Mouse (Mus musculus) lung, adult 10 weeks (tissue): ENCODE results near the gene Aldh16a1. TPM values are rescaled to one million over a fixed set of nuclear protein-coding genes. Genes with fewer than 3 reads are reported as not detected.

Experiments
- polyA plus RNA-seq: library from polyadenylated mRNA; stranded (reverse); fragments of 350-450 nt; fragmentation: Illumina TruSeq; extraction: RNeasy Lipid Tissue Mini Kit (QIAGEN cat#74804); gene quantifications from one replicate; pipeline ENCODE4 v1.2.3, GENCODE M21; 2014; ENCODE audit warnings: low read depth, low replicate concordance; ENCODE audit not compliant: insufficient read depth

The Aldh16a1 gene
- 21.1 TPM for polyA plus RNA-seq

DNA sequence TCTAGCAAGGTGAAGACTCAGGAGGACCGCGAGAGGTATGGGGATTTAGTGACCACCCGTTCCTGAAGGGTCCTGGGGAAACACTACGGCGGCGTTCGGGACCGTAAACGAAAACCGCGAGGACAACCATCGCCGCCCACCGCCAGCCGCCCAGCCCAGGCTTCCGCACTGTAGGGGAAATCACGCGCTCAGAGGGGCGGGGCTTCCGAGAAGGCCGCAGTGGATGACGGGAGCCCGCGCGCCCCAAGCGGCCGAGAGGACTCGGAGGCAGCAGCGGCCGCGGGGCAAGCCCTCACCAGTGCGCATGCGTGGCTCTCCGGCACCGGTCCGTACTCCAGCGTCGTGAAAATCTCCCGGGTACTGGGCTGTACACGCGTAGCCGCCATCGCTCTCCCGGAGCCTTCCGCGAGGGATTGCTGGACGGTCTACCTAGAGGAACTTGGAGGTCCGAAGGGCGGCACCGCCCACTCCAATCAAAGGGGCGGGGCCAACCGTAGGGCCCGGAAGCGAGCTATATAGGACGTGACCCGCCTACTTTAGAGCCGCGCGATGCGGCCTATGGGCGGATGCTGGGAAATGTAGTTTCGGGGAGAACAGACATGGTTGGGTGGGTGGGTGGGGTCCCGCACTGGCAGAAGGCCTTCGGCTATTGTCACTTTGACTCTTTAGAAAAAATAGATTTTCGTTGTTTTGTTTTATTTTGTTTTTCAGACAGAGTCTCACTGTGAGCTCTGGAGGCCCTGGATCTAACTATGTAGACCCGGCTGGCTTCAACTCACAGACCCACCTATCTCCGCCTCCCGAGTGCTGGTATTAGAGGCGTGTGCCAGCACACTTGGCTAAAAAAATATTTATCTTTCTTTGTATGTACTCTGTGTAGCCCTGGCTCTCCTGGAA, at the start of gene Aldh16a1, which contains the start of gene Pih1d1:
Gene Aldh16a1 (minus strand): TSS at position 489 of the 897 bp plus-strand sequence.
Gene Pih1d1 (plus strand): TSS at position 208 of the 897 bp plus-strand sequence.

DNA sequence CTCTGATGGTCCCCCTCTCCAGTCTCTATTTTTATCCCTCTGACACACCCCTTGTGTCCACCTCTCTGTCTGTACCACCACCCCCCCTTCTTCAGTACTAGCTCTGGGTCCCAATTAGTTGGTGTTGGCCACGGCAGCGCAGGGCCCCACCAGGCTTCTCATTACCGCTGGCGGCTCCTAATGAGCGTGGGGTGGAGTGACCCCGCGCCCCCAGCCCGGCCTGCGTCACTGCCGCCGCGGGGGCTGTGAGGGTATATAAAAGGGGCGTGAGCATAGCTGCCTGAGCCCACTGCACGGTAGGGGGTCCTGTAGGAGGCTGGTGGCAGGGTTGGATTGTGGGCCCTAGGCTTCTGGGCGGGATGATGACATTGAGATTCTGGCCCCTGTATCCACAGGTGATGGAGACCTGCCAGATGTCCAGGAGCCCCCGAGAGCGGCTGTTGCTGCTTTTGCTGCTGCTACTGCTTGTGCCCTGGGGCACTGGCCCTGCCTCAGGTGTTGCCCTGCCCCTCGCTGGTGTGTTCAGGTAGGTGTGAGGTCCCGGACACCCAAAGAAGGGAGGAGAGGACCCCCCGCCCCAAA, 26.6 kb upstream of the Aldh16a1 start, which contains the start of gene Pth2:
Gene Pth2 (plus strand): TSS at position 100 of the 582 bp plus-strand sequence.

GRCm38 (mm10) chr7:45179469-45179868, 25.1 kb upstream of the Aldh16a1 start, which contains the start of gene Gfy:
Gene Gfy (minus strand): TSS chr7:45179569.

DNA sequence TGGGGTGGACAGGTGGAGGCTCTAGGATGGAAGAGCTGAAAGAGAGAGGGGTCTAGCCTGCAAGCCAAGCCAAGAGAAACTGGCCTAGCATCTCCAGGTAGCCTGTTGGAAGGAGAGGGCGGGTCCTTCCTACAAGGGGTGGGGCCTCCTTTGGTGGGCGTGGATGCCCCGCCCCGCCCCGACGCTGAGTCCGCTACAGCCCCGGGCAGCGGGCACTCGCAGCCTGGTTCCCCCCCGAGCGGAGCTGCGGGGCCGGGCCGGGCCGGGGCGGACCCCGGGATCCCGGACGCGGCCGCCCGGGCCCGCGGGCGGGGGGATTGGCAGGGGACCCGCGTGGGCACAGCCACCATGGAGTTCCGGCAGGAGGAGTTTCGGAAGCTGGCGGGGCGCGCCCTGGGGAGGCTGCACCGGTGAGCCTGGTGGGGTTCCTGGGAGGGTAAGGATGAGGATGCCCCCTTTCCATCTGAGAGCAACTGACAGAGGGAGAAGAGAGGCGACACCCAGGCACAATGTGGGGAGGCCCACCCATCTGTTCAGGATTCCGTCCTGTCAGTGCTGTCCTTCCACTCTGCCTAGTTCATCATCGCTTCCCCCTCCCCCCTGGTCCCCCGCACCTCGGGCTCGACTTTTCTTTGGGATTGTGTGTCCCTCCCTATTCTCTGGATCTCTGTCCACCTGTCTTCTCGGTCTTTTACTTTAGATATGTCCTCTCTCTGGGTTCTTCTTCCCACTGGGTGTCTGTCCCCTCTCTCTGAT, 9.5 kb upstream of the Aldh16a1 start, which contains the start of gene Slc17a7:
Gene Slc17a7 (plus strand): TSS at position 215 of the 756 bp plus-strand sequence.

GRCm38 (mm10) chr7:45135993-45136567, 18.3 kb downstream of the Aldh16a1 start, which contains the start of the genes Gm45713 and Flt3l:
Gene Gm45713 (minus strand): TSS chr7:45136231.
Gene Flt3l (minus strand): TSS chr7:45136432.

GRCm38 (mm10) chr7:45128624-45129246, 25.6 kb downstream of the Aldh16a1 start, which contains the start of gene Rpl13a:
Gene Rpl13a (minus strand): TSS chr7:45128761.

GRCm38 (mm10) chr7:45124224-45125143, 29.9 kb downstream of the Aldh16a1 start, which contains the start of gene Rps11:
Gene Rps11 (minus strand): TSS chr7:45124439.

DNA sequence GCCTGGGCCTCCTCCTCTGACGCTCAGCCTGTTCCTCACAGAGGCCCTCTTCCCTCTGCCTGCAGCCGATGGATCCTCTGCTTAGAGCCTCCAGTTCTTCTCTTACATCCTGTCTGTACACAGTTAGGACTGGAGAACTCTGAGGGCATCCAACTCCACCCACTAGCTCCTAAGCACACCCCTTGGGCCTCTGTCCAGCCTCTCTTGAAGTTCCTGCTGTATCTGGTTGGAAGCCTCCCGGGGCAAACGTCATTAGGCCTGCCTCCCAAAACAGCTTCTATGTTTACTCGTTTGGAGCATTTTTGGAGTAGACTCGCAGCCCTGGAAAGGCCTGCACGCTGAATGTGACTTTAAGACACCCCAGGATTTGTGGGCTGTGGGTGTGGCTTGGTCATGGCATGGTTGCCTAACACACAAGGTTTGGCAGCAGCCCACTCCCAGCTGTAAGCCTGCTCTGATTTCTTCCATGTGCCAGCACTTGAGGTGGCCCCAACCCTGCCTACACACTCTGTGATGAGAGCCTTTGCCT, 50.7 kb downstream of the Aldh16a1 start, which contains the start of gene Fcgrt:
Gene Fcgrt (minus strand): TSS at position 200 of the 529 bp plus-strand sequence.

GRCm38 (mm10) chr7:45092048-45092447, 62.3 kb downstream of the Aldh16a1 start, which contains the start of gene Rcn3:
Gene Rcn3 (minus strand): TSS chr7:45092221.

Other genes with a start within 250 kb of the Aldh16a1 start
- gene Ap2a1, start 225.1 kb downstream of the Aldh16a1 start, polyA plus RNA-seq = 23.2 TPM
- gene Tsks, start 211.4 kb downstream of the Aldh16a1 start, polyA plus RNA-seq = not detected
- 2.5 TPM for gene Cpt1c, start 179.7 kb downstream of the Aldh16a1 start, polyA plus RNA-seq
- 126 TPM for gene Prmt1, start 168.0 kb downstream of the Aldh16a1 start, polyA plus RNA-seq
- 71.8 TPM for gene Irf3, start 156.9 kb downstream of the Aldh16a1 start, polyA plus RNA-seq
- 14.9 TPM for gene Bcl2l12, start 155.9 kb downstream of the Aldh16a1 start, polyA plus RNA-seq
- gene Scaf1, start 138.2 kb downstream of the Aldh16a1 start, polyA plus RNA-seq = 15.5 TPM
- gene Rras, start 136.6 kb downstream of the Aldh16a1 start, polyA plus RNA-seq = 170 TPM
- 10.4 TPM for gene Prr12, start 101.7 kb downstream of the Aldh16a1 start, polyA plus RNA-seq
- gene Nosip, start 92.2 kb downstream of the Aldh16a1 start, polyA plus RNA-seq = 36.8 TPM
- gene Prrg2, start 91.9 kb downstream of the Aldh16a1 start, polyA plus RNA-seq = 23.4 TPM
- gene Rcn3, start 62.4 kb downstream of the Aldh16a1 start, polyA plus RNA-seq = 83.1 TPM
- gene Fcgrt, start 50.7 kb downstream of the Aldh16a1 start, polyA plus RNA-seq = 91.4 TPM
- gene Rps11, start 30.1 kb downstream of the Aldh16a1 start, polyA plus RNA-seq = 1,585 TPM
- 3,762 TPM for gene Rpl13a, start 25.8 kb downstream of the Aldh16a1 start, polyA plus RNA-seq
- not detected for gene Gm45713, start 18.4 kb downstream of the Aldh16a1 start, polyA plus RNA-seq
- gene Flt3l, start 18.2 kb downstream of the Aldh16a1 start, polyA plus RNA-seq = 39.0 TPM
- 55.1 TPM for gene Pih1d1, start 281 bp downstream of the Aldh16a1 start, polyA plus RNA-seq
- 1.1 TPM for gene Slc17a7, start 9.4 kb upstream of the Aldh16a1 start, polyA plus RNA-seq
- gene Gfy, start 25.0 kb upstream of the Aldh16a1 start, polyA plus RNA-seq = not detected
- gene Pth2, start 26.4 kb upstream of the Aldh16a1 start, polyA plus RNA-seq = not detected
- gene Ccdc155, start 50.3 kb upstream of the Aldh16a1 start, polyA plus RNA-seq = 1.5 TPM
- gene Dkkl1, start 57.6 kb upstream of the Aldh16a1 start, polyA plus RNA-seq = 0.81 TPM
- 16.7 TPM for gene Tead2, start 61.2 kb upstream of the Aldh16a1 start, polyA plus RNA-seq
- gene Cd37, start 84.5 kb upstream of the Aldh16a1 start, polyA plus RNA-seq = 36.3 TPM
- not detected for gene Slc6a16, start 86.5 kb upstream of the Aldh16a1 start, polyA plus RNA-seq
- gene Slc6a21, start 122.9 kb upstream of the Aldh16a1 start, polyA plus RNA-seq = not detected
- 26.8 TPM for gene Trpm4, start 179.2 kb upstream of the Aldh16a1 start, polyA plus RNA-seq
- gene Hrc, start 180.7 kb upstream of the Aldh16a1 start, polyA plus RNA-seq = 4.6 TPM
- gene Ppfia3, start 212.4 kb upstream of the Aldh16a1 start, polyA plus RNA-seq = 0.80 TPM
- gene Lin7b, start 216.0 kb upstream of the Aldh16a1 start, polyA plus RNA-seq = not detected
- 123 TPM for gene Snrnp70, start 241.2 kb upstream of the Aldh16a1 start, polyA plus RNA-seq